Mouse (Mus musculus) megakaryocyte, embryonic 14.5 days (primary cell): ENCODE measurements around the gene Mri1.

Experiments used
- FLI1 ChIP-seq: IDR thresholded peaks from 2 replicates; pipeline ENCODE4 v1.6.1; 2012; ENCODE audit warnings: low read length, inconsistent platforms, mixed read lengths
- GATA1 ChIP-seq: IDR thresholded peaks from 3 replicates; pipeline ENCODE4 v1.6.1; 2012; ENCODE audit warnings: mixed read lengths, low read length, inconsistent platforms, borderline replicate concordance

DNA sequence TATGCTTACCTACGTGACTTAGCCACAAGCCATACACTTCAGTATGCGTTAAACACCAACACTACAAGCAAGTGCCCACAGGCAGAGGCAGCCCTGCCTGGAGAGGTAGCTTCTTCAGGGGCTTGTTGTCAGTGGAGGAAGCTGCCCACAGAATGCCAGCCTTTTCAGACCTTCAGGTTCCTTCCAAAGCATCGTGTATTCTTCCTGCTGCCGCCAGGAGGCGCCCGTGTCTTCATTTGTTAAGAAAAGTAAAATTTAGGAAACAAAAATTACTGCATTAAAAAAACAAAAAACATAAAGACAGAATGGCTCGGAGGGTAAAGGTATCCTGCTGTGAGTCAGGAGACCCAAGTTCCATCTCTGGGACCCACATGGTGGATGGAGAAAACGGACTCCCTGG lies 34.6 kb upstream of the Mri1 start:
- TF ChIP-seq GATA1 (no peak), FLI1 (no peak)
